Mouse (Mus musculus) heart, postnatal 14 days (tissue): ENCODE results near the gene Cdc42ep1. TPM values are rescaled to one million over a fixed set of nuclear protein-coding genes. Genes with fewer than 3 reads are reported as not detected.
"Not testable (repeated sequence)": the region's sequence is repeated elsewhere in the genome, so short reads cannot be mapped to it uniquely, and the experiment has no call there.

Source experiments
- DNase-seq, 2 experiments: peaks; one replicate each; pipeline ENCODE4 v3.0.0; 2021 to 2022
- intact Hi-C: fragments of 180-260 bp; cut with DNase I; formaldehyde crosslinking; loops from one replicate; pipeline ENCODE4 v1.15.1; 2025
- total RNA-seq, 2 experiments: library from RNA; stranded (reverse); gene quantifications; 2 replicates each; pipeline ENCODE4 v1.2.3; 2021

The Cdc42ep1 gene
- total RNA-seq, 2 experiments from 2014 or later = 47.5 to 50.8 TPM

DNA sequence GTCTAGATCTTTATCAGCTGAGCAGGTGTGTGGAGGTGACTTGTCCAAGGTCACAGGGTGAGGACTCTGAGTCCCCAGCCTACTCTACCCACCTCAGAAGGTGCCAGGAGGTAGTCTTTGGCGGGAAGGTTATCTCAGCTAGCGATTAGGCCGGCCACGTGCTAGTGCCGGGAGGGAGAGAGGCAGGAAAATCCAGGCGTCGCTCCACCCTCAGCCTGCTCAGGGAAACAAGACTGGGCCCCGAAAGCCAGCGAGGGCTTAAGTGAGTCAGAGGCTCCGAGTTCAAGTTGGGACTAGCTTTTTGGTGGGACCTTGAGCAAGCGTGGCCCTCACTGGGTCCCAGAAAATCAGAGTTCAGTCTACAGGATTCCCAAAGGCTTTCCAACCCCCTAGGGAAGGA, 2.9 kb downstream of the Cdc42ep1 start:
- peak in 1 of 2 experiments; percentile 49 for DNase-seq
- intact Hi-C loops = loop anchor here (10.0 kb wide), 1 partner anchor 221 kb away; no protein-coding TSS in a partner anchor

GRCm38 (mm10) chr15:78845867-78846266, 3.4 kb downstream of the Cdc42ep1 start:
- intact Hi-C loops = loop anchor here (1.0 to 10.0 kb wide), 2 partner anchors 19 to 221 kb away; no protein-coding TSS in a partner anchor
- peak in 1 of 2 experiments; percentile 38 for DNase-seq

DNA sequence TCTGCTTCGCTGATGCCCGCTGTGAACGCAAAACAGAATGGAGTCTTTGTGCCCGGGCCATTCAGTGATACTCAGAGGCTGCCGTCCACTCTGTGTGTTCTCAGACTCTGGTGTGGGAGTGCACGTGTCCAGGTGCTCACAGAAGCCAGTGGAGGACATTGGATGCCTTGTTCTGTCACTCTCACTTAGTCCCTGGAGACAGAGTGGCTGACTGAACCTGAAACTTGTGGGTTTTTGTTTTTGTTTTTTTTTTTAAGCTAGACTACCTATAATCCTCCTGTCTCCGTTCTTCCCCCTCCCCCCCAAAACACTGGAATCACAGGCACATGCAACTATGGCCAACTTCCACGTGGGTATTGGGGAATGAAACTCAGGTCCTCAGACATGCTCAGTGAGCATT, 3.9 kb downstream of the Cdc42ep1 start:
- DNase-seq = no peak
- intact Hi-C loops = loop anchor here (1.0 to 10.0 kb wide), 2 partner anchors 19 to 222 kb away; no protein-coding TSS in a partner anchor

DNA sequence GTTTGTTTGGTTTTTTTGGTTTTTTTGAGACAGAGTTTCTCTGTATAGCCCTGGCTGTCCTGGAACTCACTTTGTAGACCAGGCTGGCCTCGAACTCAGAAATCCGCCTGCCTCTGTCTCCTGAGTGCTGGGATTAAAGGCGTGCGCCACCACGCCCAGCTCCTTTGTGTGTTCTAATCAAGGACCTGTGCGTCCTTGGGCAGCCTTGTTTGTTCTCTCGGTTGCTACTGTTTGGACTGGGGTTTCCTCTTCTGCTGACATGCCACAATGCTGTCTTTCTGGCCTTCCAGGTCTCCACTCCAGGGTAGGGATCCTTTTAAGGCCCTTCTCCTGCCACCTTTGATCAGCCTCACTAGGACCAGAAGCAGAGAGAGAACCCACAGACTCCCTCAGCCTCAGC, 4.4 kb downstream of the Cdc42ep1 start:
- DNase-seq = not testable (repeated sequence)
- intact Hi-C loops = loop anchor here (1.0 to 10.0 kb wide), 2 partner anchors 20 to 222 kb away; no protein-coding TSS in a partner anchor

DNA sequence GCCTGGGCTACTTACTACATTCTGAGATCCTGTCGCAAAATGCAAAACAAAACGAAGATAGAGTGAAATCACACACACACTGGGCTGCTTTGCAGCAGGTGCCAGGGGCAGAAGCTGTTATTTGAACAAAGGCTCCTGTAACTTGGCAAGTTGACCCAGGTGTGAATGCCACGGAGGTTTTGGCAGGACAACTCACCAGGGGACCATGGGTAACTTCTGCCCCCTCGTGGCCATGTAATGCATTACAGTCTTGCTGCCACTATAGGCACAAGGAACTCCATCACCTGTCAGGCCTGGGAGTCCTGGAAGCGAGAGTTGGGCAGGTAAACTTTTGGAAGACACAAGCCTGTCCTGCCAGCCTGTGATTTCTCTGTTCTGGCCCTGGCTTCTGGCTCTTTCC, 6.0 kb downstream of the Cdc42ep1 start:
- peak; percentile 85 to 92 for DNase-seq
- intact Hi-C loops = loop anchor here (1.0 to 10.0 kb wide), 2 partner anchors 17 to 224 kb away; no protein-coding TSS in a partner anchor

DNA sequence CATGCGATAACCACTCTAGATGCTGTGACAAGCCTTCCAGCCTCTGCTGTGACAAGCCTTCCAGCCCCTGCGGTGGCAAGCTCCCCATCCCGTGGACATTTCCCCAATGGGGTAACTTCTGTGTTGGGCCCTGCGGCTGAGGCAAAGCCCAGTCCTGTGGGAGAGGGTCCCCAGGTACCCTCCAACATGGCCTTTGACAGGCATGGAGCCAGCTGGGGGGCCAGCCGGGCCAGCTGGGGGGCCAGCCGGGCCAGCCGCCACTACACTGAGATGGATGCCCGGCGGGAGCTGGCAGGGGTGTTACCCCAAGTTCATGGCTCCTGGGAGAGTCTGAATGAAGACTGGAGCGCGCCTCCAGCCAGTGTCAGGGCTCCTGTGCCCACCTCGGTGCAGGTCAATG, 7.1 kb downstream of the Cdc42ep1 start:
- no peak for DNase-seq
- intact Hi-C loops = loop anchor here (10.0 kb wide), 1 partner anchor 225 kb away; no protein-coding TSS in a partner anchor

DNA sequence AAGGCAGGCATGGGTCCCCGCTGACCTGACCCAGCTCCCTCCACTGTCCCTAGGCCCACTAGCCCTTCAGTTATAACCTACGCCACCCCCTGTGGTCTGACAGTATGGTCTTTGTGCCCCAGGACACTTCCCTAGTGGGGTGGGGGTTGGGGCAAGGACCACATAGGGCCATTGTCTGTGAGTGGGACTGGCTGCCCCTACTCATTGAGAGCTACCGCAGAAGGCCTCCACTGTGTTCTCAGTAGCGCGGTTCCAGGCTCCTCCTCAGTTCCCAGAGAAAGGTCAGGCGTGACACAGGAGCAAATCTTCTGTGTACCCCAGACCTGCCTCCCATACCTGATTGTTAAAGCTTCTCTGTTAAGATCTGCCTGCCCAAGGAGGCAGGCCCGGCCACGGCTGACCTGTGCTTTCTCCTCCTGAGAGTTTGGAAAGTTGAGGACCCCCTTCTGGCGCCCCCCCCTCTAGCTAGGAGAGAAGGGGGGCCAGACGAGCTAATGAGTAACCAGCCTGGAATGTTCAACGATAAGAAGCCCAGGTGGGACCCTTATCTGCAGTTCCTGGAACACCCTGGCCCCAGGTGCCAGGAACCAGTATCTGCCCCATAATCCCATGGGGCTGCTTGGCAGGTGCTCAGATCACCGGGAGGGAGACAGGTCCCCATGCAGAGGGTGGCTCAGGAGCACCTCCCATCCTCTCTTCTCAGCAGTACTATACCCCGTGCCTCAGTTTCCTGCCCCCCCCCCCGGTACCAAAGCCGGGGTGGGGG, 7.8 kb downstream of the Cdc42ep1 start:
- intact Hi-C loops = loop anchor here (1.0 to 5.0 kb wide), 2 partner anchors 23 to 33 kb away; no protein-coding TSS in a partner anchor
- peak in 1 of 2 experiments; percentile 29 for DNase-seq

DNA sequence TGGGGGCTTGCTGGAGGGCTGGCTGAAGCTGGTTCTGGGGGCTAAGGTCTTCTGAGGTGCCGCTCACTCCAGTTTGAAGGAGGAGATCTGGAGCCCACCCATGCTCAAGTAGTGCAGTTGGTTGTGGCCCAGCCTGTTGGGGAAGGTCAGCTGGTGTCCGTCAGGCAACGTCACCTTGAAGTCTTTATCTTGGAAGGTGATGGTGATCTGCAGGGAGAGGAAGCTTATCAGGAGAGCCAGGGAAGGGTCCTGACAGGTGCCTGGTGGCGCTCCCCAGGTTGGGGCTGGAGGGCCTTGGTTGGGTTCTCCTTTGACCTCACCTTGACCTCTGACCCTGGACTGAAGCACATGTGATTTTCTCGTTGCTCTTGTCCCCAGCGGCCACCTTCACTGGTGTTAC, 8.5 kb downstream of the Cdc42ep1 start:
- no peak for DNase-seq
- intact Hi-C loops = loop anchor here (1.0 to 5.0 kb wide), 2 partner anchors 24 to 34 kb away; no protein-coding TSS in a partner anchor

- intact Hi-C loops = loop anchor here (2.0 to 5.0 kb wide), 2 partner anchors 17 to 34 kb away; no protein-coding TSS in a partner anchor
- DNase-seq = peak; percentile 93 to 95
These were observed 9.2 kb downstream of the Cdc42ep1 start for GRCm38 (mm10) chr15:78851505-78852153.

DNA sequence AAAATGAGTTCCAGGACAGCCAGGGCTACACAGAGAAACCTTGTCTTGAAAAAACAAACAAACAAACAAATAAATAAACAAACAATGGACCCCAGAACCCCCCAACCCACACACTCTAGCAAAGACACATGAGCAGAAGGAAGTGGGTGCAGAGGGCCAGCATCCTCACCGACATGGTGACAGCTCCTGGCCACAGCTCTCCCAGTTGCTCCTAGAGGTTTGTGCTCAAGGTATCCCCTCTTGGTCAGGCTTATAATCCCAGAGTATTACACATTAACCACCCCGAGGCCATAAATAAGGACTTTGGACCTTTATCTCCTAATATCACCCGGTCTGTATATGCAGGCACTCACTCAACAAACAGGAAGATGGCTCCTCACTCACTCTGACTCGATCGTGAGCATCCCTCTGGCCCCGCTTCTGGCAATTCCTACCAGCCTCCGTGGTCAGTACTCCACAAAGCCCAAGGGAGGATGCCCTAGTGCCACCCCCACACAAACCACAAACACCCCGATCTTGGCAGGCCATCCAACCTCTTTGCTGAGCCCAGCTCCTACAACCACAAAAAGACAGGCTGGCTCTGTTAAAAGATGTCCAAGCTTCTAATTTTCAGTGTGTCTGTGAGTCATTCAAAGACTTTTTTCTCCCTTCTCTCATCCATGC, 13.0 kb downstream of the Cdc42ep1 start, which contains the start of gene Lgals2:
Lgals2 (minus strand) TSS at position 227 of the 663 bp plus-strand sequence.
- DNase-seq = no peak
- intact Hi-C loops = no loop called here

- intact Hi-C loops = no loop called here
- peak in 1 of 2 experiments; percentile 50 for DNase-seq
These were observed 14.6 kb downstream of the Cdc42ep1 start for GRCm38 (mm10) chr15:78857009-78857408.

- intact Hi-C loops = no loop called here
- DNase-seq = no peak
These were observed 16.9 kb downstream of the Cdc42ep1 start for GRCm38 (mm10) chr15:78859311-78859710.

GRCm38 (mm10) chr15:78859714-78860113, 17.3 kb downstream of the Cdc42ep1 start:
- peak in 1 of 2 experiments; percentile 24 for DNase-seq
- intact Hi-C loops = no loop called here

GRCm38 (mm10) chr15:78862280-78862679, 19.9 kb downstream of the Cdc42ep1 start:
- DNase-seq = no peak
- intact Hi-C loops = no loop called here

- intact Hi-C loops = no loop called here
These were observed 20.7 kb downstream of the Cdc42ep1 start for GRCm38 (mm10) chr15:78863154-78863553.

DNA sequence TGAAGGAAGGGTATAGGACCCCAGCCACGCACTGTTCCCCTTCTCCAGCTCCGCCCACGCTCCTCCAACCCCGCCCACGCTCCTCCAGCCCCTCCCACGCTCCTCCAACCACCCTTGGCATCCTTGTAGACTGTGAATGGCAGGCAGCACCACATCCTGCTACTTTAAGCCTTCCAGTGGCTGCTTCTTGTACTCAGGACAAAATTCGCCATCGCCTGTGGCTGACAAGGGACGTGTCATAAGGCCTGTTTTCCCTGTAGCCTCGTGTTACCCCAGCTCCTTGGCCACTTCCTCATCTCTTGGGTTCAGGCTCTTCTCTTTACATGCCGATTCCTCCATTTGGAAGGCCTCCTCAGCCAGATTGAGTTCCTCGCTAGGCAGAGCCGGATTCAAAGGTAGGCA, 21.4 kb downstream of the Cdc42ep1 start:
- peak in 1 of 2 experiments; percentile 29 for DNase-seq
- intact Hi-C loops = no loop called here

More at GRCm38 (mm10) chr15:78863154-78863553, 20.7 kb downstream of the Cdc42ep1 start:
- no peak for DNase-seq

DNA sequence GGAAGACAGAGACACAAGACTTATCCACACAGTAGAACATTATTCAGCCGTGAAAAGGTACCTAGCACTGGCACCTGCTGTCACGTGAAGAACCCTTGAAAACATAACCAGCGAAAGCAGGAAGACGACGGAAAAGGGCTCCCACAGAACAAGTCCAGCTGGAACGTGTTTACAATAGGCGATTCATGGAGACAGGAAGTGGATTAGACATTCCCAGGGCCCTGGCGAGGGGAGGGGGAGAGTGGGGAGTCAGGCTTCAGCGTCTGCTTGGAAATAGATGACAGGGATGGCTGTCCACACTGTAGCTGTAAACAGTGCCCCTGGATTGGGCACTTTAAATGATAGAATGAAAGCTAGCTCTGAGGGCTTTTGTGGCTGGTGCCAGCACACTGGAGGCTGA, 26.0 kb downstream of the Cdc42ep1 start:
- peak in 1 of 2 experiments; percentile 59 for DNase-seq
- intact Hi-C loops = loop anchor here (2.0 to 5.0 kb wide), 2 partner anchors 16 to 246 kb away; no protein-coding TSS in a partner anchor

DNA sequence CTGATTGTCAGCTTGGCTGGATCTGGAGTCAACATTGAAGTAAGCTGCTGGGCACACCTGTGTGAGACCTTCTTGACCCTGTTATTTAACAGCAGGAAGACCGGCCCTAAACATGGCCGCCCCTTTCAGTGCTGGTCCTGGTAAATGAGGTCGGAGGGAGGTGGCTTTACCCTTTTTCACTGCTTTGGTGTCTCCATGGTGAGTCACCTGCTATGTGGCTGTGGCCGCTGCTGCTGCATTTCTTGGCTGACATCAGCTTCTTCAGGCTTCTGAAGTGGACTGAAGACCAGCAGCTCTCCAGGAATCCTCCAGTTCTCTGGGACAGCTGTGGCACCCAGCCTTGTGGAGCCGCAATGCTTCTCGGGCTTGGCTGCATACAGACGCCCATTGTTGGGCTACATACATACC, 26.4 kb downstream of the Cdc42ep1 start:
- intact Hi-C loops = loop anchor here (2.0 to 5.0 kb wide), 2 partner anchors 16 to 247 kb away; no protein-coding TSS in a partner anchor
- no peak for DNase-seq

- DNase-seq = peak; percentile 62 to 68
- intact Hi-C loops = loop anchor here (1.0 to 5.0 kb wide), 3 partner anchors 17 to 247 kb away; no protein-coding TSS in a partner anchor
These were observed 27.4 kb downstream of the Cdc42ep1 start for GRCm38 (mm10) chr15:78869775-78870174.

GRCm38 (mm10) chr15:78872021-78872608, 29.7 kb downstream of the Cdc42ep1 start:
- DNase-seq = no peak
- intact Hi-C loops = no loop called here
